Mouse (Mus musculus) mouse embryonic stem cell (cell line): ENCODE results near the gene Gphn.
"Not testable (repeated sequence)": the region's sequence is repeated elsewhere in the genome, so short reads cannot be mapped to it uniquely, and the experiment has no call there.

Experiments used
- in situ Hi-C, 2 experiments: fragments of 300-500 bp; cut with MboI; formaldehyde crosslinking; loops; 1 replicate in 1 of 2; 3 replicates in 1 of 2; pipeline ENCODE4 v1.14.3; 2019 to 2020; ENCODE audit warnings: low sequenced_read_pairs in 2 of 2, low pct_unique_long_range_greater_than_20kb in 1 of 2, mixed read lengths in 1 of 2; ENCODE audit not compliant: unreplicated experiment in 1 of 2

Gene Gphn

GRCm38 (mm10) chr12:78298824-78299398, 72.7 kb downstream of the Gphn start:
- in situ Hi-C loops: no loop called here

- in situ Hi-C loops: no loop called here
Measured at GRCm38 (mm10) chr12:78315106-78315505, 88.9 kb downstream of the Gphn start.

- in situ Hi-C loops: no loop called here
Measured at GRCm38 (mm10) chr12:78327946-78328345, 101.8 kb downstream of the Gphn start.

GRCm38 (mm10) chr12:78332107-78332506, 105.9 kb downstream of the Gphn start:
- in situ Hi-C loops: no loop called here

GRCm38 (mm10) chr12:78356472-78356871, 130.3 kb downstream of the Gphn start:
- in situ Hi-C loops: no loop called here

- in situ Hi-C loops: no loop called here
Measured at GRCm38 (mm10) chr12:78389267-78389666, 163.1 kb downstream of the Gphn start.

- in situ Hi-C loops: no loop called here
Measured at GRCm38 (mm10) chr12:78395297-78395696, 169.1 kb downstream of the Gphn start.

GRCm38 (mm10) chr12:78407518-78407917, 181.3 kb downstream of the Gphn start:
- in situ Hi-C loops: not testable (repeated sequence)

GRCm38 (mm10) chr12:78522176-78522575, 296.0 kb downstream of the Gphn start:
- in situ Hi-C loops: no loop called here

GRCm38 (mm10) chr12:78522804-78523394, 296.7 kb downstream of the Gphn start:
- in situ Hi-C loops: no loop called here

- in situ Hi-C loops: loop anchor here in 1 of 2 experiments (25.0 kb wide), 1 partner anchor 500 kb away; no protein-coding TSS in a partner anchor
Measured at GRCm38 (mm10) chr12:78537590-78537989, 311.4 kb downstream of the Gphn start.

- in situ Hi-C loops: no loop called here
Measured at GRCm38 (mm10) chr12:78550913-78551312, 324.7 kb downstream of the Gphn start.

- in situ Hi-C loops: no loop called here
Measured at GRCm38 (mm10) chr12:78631816-78632215, 405.6 kb downstream of the Gphn start.

- in situ Hi-C loops: no loop called here
Measured at GRCm38 (mm10) chr12:78639466-78639865, 413.3 kb downstream of the Gphn start.

GRCm38 (mm10) chr12:78640086-78640485, 413.9 kb downstream of the Gphn start:
- in situ Hi-C loops: no loop called here

- in situ Hi-C loops: no loop called here
Measured at GRCm38 (mm10) chr12:78641220-78641619, 415.0 kb downstream of the Gphn start.

- in situ Hi-C loops: no loop called here
Measured at GRCm38 (mm10) chr12:78643691-78644090, 417.5 kb downstream of the Gphn start.

GRCm38 (mm10) chr12:78645282-78645681, 419.1 kb downstream of the Gphn start:
- in situ Hi-C loops: no loop called here

- in situ Hi-C loops: no loop called here
Measured at GRCm38 (mm10) chr12:78659718-78660304, 433.6 kb downstream of the Gphn start.
